Mouse (Mus musculus): ENCODE measurements around the gene Foxp1.

Foxp1 gene

GRCm38 (mm10) chr6:99176216-99176615 is 346.3 kb downstream of the Foxp1 start:
- DNase-seq (ENCODE audit: low spot score in 2 of 2), result no peak

DNA sequence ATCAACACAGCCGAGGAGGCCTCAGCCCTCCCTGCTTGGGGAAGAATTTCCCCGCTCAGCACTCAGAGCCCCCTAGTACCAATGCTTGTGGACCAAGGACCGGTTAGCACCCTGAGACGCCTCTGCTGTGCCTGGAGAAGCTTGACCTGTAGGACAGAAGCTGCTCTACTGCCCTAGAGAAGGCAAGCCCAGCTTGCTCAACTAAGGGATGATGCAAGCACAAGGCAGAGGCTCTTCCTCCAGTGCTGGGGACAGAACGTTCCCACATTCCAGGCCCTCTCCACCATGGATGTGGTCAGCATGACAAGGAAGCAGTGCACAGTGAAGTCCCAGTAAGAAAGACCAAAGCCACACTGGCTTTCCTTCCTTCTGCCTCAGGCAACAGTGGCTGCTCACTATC is 347.1 kb downstream of the Foxp1 start:
- no peak for DNase-seq (ENCODE audit: low spot score in 2 of 2)

DNA sequence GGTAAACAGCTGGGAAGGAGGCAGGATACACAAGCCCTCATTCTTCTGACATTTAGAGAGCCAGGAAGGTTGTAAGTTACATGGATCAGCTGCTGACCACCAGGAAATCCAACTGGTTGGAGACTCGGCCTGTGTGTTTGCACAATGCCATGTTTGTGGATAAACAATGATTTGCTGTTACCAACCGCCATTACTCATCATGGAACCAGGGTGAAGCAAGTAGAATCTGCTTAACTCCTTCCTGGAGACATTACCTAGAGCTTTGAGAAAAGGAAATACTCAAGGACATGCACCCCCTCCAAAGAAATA is 348.7 kb downstream of the Foxp1 start:
- DNase-seq (ENCODE audit: low spot score in 2 of 2), result no peak

DNA sequence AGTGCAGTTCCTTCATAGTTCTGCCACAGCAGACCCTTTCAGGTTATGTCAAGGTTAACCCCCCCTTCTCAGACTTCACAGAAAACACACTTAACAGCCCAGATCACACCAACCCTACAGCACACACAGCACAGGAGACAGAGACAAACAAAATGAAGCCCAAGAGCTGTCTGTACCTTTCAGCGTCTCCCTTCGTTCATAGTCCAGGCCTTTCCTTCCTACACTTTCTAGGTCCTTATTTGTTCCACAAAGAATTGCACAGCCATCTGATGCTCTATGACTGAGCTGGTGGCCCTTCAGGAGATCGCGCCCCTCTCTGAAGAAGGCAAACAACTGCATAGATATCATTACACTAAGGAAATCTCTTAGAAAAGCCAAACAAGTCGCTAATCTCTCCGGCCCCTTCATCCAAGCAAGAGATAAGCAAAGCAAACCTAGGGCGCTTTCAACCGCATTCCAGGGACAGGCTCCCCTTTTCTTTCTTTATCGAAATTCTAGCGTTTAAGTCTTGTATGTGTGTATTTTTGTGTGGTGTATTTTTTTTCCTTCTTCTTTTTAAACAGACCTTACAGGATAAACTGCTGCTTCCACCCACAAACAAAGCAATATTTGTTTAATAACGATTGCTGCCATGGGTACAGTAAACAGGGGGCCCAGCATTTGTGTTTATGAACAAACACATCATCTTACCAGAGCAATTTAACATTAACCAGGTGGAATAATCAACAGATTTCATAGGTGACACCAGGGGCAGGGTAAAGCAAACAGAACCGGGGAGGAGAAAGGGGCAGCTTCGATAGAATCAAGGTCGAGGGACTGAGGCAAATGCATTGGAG is 349.2 kb downstream of the Foxp1 start:
- no peak for DNase-seq (ENCODE audit: low spot score in 2 of 2)

DNA sequence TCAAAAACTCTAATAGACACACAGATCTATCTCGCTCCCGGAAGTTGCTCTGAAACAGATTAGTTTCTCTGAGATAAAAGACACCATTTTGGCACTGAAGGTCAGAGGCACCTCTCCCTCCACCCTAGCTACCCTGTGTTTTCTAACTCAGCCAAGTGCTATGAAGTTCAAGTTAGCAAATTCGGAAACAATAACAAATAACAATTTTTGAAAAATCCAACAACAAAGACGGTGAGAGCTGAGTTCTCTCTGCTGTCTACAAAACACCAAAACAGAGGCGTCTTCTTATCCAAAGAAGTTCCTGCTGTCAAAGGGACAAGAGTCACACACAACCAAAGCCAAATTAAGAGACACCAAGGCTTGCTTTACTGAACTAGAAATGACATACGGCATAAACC is 349.9 kb downstream of the Foxp1 start:
- no peak for DNase-seq (ENCODE audit: low spot score in 2 of 2)

GRCm38 (mm10) chr6:99171901-99172588 is 350.5 kb downstream of the Foxp1 start:
- no peak for DNase-seq (ENCODE audit: low spot score in 2 of 2)

DNA sequence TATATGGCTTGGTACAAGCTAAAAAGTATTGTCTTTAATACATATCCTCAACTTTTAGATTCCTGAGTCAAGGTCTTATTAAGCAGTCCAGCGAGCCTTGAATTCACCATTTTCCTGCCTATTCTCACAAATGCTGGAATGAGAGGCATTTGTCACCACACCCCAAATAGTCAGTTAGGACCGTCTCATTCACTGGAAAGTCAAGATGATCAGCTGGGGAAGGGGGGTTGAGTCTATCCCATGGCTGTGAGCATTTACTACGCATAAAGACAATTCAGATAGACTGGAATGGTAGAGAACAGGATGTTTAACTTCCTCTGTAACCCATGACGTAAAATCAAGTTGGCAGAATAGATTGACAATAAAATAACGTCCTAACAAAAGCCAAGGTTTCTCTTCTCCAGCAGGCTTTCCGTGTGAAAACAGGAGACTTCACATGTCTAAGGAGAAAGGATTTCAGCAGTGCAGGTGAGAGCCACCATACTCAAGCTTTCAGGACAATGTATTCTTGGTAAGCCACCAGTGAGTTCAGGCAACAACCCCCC is 351.2 kb downstream of the Foxp1 start:
- DNase-seq (ENCODE audit: low spot score in 2 of 2), result no peak

GRCm38 (mm10) chr6:99168727-99169126 is 353.8 kb downstream of the Foxp1 start:
- DNase-seq (ENCODE audit: low spot score in 2 of 2), result no peak

DNA sequence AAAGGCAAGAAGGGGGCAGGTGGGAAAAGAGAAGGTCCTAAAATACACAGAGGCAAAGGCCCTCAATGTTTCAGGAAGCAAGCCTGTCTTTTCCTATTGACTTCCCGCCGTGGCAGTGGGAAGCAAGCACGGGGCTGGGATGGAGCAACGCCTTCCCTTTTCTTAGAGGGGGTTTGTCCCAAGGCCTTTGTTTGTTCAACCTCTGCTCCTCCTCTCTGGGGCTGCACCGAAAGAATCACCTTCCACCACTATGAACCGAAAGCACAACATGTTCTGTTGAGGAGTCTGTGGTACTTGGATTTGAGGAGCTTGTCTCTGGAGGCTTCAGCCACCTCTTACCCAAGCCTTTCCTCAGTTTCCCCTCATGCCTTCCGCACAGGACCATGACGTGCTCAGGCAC is 355.5 kb downstream of the Foxp1 start:
- no peak for DNase-seq (ENCODE audit: low spot score in 2 of 2)

GRCm38 (mm10) chr6:99166169-99166568 is 356.4 kb downstream of the Foxp1 start:
- DNase-seq (ENCODE audit: low spot score in 2 of 2), result no peak

DNA sequence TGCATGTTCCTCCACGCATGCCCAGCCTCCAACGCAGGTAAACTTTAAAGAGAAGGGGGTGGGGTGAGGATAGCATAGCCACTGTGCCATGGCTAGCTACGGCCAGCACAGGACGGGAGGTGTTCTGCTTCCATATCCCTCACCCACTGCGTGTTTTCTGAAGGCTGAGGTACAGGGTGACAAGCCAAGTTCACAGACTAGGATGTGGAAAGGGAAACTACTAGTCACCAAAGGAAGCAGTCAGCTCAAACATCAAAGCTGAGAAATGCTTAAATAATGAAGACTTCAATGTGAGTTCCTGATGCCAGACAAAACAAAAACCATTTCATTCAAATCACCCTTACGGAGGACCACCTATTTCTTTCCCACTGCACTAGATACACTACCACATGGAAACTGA is 357.8 kb downstream of the Foxp1 start:
- DNase-seq (ENCODE audit: low spot score in 2 of 2), result no peak

DNA sequence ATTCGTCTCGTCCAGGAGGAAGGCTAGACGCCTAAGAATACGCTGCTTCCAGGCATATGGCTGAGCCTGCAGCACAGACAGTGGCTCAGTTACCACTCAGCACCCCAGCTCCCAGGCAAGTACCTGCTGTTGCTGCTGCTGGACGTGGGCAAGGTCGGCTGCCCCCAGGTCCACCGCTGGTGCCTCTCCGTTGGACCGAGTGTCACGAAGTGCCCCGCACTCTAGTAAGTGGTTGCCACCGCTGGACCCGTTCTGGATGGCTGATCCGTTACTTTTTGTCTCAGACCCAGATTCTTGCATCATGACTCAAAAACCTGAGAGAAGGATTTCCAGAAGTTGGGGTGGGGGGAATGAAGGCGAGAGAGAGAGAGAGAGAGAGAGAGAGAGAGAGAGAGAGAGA is 359.8 kb downstream of the Foxp1 start:
- DNase-seq (ENCODE audit: low spot score in 2 of 2), result no peak

DNA sequence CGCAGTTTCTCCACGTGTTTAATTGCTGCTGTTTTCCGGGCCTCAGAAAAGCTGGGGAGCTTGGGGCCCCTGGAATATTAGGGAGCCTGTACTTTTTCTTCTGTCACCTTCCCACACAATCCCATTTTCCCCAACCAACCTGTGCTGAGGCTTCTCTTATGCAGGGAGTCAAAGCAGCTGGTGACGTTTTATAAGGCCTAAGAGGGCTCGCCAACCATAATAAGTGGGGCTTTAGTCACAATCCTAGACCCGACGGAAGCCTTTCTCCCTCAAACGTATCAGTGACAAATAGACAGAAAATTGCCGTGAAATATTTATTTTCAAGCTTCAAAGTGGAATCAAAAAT is 362.2 kb downstream of the Foxp1 start:
- no peak for DNase-seq (ENCODE audit: low spot score in 2 of 2)

DNA sequence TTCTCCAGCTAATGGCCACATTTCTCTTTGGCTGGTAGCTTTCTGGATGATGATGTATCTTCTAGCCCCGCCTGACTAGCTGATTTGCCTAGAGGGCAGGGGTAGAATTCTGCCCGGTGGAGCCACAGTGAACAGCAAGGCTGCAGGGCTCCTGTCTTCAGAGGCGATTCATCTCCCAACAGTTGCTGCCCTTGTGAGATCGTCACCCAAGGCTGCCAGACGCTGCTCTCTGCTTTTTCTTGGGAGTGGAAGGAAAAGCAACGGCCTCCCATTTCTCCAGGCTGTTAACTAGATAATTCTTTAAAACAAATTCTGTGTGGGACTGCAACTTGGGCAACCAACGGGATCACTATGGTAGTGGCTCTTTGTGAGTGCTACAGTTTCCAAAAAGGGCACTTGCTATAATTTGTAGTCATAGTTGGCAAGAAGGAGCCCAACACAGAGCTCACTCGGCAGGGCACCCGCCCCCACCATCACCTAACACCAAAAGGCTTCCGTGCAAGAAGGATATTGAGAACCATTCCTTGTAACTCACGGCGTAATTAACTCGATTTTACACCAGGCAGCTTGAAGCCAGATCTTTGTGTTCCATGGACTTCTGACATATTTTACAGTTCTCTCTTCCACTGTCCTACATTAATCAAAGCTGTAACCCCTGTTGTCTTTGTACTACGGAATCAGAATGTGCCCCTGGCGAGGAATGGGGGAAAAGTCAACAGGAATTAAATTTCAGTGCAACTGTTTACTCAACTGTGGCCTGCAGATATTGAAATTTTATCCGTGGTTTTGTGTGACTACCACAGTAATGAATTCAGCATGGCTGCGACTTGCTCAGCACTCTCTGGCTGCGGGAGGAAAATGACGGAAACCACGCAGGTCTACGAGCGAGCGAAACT is 362.8 kb downstream of the Foxp1 start:
- DNase-seq (ENCODE audit: low spot score in 2 of 2), result no peak

DNA sequence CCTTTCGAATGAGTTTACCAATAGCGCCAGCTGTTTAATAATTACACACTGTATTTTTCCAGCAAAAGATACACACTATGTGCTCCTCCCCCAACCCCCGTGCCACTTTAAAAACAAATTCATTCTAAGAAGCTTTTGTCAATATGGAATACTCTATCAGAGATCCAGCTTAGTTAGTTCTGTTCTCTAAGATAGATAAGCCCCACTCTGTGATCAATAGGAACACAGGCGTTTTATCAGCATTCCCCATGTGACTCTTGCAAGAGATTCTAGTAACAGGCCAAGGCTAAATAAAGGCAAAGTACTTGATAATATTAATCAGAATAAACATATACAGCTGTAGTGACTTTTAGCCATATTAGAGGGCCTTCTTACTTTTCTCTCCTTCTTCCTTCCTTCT is 368.8 kb downstream of the Foxp1 start:
- DNase-seq (ENCODE audit: low spot score in 2 of 2), result no peak

GRCm38 (mm10) chr6:99146400-99146905 is 376.1 kb downstream of the Foxp1 start:
- no peak for DNase-seq (ENCODE audit: low spot score in 2 of 2)

- DNase-seq (ENCODE audit: low spot score in 2 of 2), result no peak
Measured at GRCm38 (mm10) chr6:99145033-99145432, 377.5 kb downstream of the Foxp1 start.

DNA sequence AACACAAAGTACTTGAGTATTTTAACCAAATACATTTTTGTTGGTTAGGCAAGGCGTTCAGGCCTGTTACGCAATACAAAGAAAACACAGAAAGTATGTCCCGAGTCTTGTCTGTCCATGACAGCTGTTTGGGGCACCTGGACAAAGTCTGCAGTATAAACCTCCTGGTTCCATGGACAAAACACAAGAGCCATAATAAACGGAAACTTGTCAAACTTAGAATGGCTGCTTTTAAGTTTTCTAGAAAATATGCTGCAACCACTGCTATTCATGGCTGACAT is 378.8 kb downstream of the Foxp1 start:
- no peak for DNase-seq (ENCODE audit: low spot score in 2 of 2)

DNA sequence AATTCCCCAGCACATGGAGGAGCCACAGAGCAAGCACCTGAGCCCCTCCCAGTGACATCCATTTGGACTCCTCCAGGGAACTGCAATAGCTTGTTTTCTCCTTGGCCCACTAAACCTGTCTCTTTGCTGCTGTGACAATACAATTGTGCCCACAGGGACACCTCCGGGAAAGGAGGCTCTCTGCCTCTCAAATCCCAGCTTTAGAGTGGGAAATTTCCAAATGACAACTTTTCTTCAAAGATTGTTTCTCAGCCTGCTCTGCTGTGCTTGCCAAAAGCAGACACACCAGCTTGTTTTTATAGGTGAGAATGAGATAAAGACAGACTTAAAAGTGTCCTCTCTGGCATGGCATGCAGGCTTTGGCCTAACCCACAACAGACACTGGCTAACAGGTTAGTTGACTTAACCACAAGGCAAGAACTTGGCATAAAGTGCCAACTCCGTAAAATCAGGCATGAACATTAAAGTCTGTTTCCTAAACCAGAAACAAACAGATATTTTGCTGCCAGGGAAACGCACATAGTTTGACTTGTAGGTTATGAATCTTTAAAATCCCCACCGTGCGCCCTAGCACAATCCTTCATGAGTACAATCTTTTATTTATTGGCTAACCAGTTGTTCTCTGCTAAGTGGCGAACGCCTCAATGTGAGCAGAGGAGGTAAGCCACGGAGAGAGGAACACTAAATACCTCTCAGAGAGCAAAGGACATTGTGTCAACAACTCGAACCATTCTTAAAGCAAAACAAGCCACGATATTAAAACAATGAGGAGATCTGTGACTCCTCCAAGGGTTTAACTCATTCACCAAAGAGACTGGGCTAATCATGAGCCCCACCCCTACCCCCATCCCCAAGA is 379.4 kb downstream of the Foxp1 start:
- DNase-seq (ENCODE audit: low spot score in 2 of 2), result no peak

GRCm38 (mm10) chr6:99138041-99138440 is 384.5 kb downstream of the Foxp1 start:
- DNase-seq (ENCODE audit: low spot score in 2 of 2), result no peak

- no peak for DNase-seq (ENCODE audit: low spot score in 2 of 2)
Measured at GRCm38 (mm10) chr6:99137071-99137470, 385.4 kb downstream of the Foxp1 start.
